Mouse (Mus musculus) right cerebral cortex, postnatal 36 days (tissue): ENCODE data around the gene Gcsh.

Source experiments
- DNase-seq, 2 experiments: peaks; one replicate each; pipeline ENCODE4 v3.0.0; 2022; ENCODE audit warnings: low spot score in 2 of 2, mixed read lengths in 1 of 2

Gene Gcsh

DNA sequence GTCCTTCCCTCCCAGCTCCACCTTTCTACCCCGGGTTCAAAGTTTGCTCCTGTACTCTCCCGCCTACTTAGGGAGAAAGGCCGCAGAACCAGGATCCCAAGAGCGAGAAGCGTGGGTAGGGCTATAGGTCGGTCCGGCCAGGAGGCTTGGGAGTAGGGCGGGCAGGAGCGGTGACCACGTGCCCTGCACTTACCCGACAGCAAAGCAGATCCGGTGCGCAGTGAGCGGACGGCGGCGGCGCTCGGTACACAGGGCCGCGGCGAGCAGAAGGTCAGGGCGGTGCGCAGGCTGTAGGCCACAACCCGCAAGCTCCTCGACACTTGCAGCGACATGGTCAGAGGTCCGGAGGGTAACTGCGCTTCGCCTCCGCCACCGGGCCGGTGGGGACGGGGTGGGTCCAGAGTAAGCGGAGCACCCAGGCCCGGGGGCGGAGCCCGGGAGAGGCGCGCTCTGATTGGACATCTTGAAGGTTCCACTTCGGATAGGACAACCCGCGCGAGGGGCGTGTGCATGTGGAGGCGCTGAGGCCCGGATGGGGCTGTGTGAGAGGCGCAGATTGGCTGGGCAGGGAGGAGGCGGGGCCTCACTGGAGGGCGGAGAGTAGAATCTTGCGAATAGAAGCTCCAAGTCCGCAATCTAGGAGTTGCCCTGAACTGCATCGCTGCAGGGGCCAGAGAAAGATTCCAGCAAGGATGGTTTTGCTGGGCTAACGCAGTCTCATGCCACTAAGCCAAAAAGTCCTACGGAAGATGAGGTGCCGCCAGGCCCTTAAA lies at the start of gene Gcsh:
Gene Gcsh, minus strand, starts transcription at position 443 of the 773 bp plus-strand sequence.
- DNase-seq, result peak; percentile 98

DNA sequence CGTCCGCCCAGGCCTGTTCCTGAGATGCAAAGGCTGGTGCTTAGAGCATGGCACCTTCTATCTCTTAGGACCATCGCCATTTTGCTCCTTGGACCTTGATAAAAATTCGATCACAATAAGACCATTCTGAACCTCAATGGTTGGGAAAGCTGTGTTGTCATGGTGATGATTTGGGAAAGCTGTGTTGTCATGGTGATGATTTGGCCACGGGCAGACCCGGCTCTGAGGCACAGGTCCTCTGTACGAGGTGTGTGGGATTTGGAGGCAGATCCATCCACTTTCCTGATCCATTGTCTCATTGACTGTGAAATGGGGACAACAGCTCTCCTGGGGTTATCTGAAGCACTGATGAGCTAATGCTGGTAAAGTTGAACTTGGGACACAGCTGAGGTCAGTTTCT lies 46.5 kb upstream of the Gcsh start:
- no peak for DNase-seq

DNA sequence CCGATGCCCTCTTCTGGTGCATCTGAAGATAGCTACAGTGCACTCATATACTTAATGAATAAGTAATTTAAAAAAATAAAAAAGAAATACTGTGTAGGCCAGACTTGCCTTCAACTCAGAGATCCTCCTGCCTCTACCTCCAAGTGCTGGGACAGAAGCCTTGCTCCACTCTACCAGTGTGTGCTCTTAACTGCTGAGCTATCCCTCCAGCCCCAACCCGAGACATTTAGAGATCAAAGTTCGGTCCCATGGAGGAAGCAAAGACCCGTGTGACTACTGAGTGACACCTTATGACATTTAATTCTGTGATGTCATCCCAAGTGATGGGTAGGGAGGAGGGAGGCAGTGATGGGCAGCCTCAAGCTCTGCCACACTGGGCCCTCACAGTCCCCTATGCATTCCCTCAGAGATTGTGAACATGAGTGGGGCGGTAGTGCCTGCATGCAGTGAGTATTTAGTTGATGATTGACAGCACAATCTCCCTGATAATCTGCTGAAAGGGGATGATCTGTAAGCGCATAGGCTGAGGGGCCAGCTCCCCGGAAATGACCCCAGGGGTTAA lies 44.1 kb upstream of the Gcsh start:
- DNase-seq, result no peak

DNA sequence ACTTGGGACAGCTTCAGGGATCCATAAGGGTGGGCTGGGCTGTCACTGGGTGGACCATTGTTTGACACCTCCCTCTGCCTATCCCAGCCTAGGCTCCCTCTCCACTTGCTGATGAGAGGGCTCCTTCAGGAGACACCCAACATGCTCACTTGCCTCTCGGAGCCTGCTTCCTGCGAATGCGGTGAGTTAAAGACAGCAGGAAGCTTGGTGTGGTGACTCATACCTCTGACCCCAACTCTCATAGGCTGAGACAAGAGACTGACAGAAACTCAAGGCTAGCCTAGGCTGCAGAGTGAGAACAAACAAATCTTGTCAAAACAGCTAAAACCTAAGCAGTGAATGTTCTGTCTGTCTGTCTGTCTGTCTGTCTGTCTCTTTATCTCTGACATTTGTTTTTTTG lies 40.1 kb upstream of the Gcsh start:
- no peak for DNase-seq

DNA sequence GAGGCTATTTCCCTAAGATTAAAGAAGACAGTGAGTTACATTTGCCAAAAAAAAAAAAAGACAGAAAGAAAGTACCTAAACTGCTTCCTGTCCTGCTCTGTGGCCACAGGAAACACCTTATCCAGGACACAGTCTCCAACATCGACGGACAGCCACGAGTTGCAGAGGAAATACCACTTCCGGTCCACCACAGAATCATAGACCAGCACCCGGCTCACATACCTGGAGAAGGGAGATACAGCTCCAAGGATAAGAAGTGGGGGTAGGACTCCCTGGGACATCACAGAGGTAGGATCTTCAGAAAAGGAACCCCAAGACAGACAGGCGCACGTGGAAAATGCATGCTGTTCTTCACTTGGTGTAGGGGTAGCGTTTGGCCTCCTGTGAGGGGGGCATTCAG lies 39.3 kb upstream of the Gcsh start:
- no peak for DNase-seq

DNA sequence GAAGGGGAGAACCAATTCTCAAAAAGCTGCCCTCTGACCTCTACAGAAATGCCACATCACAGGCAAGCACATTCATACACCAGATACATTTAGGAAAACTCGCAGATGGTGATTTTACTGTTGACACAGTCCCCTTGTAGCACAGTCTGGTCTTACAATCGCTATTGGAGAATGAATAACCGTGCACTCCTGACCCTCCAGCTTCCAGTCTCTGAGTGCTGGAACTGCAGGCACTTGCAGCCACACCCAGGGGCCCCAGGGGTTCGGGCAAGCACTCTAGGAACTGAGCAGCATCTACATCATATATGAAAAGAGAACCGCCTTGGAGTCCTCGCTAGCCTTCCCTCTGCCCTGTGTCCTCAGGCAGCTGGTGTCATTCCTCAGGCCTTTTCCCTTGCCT lies 38.1 kb upstream of the Gcsh start:
- no peak for DNase-seq

DNA sequence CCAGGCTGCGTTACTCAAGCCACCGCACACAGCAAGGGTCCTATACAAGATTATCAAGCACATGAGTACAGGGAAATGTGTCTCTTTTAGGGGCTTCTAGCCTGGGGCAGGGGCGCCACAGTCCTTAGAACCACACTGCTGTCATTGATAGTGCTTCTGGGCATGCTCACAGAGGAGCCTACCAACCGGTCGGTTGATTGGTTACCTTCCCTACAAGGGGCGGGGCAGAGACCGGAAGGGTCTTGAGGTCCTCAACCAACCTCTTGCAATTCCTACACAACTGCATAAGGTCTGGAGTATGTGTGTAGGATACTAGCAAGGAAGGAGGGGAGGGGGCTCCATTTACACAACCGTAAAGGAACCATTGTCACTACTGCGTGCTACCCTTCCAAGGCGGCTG lies 35.3 kb upstream of the Gcsh start:
- no peak for DNase-seq

DNA sequence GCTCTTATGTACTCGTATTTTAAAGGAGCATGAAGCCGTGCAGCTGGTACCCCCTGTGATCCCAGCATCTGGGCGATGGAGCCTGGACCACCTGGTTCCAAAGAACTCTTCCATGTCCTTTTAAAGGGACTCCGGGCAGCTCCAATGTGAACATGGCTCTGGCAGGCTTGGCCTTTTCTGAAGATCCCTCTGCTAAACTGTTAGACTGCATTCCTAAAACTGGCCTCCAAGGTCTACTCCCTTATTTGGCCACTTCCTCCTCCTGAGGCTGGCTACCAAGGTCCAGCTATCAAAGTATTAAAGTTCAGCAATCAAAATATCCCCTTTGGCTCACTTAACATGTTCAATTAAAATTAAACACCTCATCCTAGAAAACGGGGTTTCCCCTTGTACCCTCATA lies 34.3 kb upstream of the Gcsh start:
- no peak for DNase-seq

DNA sequence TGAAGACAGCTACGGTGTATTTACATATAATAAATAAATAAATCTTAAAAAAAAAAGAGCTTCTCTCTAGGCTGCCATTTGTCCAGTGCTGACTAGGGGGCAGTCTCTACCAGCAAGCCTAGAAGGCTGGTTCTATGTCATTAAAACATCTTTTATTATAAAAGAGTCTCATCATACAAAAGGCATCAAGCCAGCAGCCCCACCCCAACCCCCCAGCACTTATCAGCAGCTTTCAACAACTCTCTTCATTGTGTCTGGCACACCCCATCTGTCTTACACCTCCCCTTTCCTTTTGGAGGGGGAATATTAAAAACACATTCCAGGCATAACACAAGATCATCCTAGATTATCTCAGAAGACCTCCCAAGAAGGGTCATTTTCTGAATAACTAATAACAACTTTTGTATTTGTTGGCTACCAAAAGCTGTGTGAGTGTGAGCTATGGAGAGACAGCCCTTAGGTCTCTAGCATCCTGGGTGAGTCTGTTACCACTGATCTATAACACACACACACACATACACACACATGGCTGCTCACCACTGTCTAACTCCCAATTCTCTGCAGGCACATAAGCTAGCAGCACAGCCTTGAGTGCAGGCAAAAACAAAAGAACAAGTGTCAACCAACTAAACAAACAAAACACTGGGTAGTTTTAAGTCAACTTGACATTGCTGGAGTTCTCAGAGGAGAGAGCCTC lies 29.1 kb upstream of the Gcsh start:
- DNase-seq, result no peak

DNA sequence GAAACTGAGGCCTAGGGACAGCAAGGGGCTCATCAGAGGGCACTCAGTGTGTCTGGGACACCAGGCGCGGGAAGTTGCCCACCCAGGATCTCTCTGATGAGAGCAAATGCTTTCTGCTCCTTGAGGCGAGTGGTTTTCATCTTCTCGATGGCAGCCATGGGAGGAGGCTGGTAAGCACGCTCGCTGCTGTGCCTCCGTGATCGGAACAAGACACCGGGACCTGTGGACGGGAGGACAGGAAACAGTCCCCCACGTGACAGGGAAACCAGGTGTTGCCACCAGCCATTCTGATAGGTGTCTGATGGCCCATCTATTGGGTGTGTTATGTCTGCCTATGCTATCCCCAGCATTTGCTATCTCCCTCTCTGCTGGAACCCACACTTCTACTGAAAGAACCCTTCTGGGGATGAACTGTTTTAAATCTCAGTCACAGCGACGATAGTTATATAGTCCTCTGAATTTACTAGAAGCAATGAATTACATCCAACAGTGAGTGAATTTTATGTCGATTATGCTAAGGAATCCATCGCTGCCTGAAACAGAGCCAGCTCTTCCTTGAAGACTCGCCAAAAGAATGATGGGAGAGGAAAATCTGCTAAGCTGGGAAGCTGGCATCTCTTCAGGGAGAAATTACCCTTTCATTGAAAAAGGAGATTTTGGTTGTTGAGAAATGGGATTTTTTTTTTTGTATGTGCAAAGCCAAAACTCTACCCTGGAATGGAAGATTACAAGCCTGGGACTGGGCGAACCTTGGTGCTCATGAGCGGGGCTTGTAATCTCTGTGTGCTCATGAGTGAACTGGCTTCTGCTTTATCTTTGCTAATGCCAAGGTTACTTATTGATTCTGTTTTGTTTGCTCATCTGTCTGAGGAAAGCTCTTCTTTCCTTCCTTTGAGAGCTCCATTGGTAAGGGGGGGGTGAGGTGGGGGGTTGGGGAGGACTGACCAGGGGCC lies 26.3 kb upstream of the Gcsh start:
- peak; percentile 26 to 29 for DNase-seq

DNA sequence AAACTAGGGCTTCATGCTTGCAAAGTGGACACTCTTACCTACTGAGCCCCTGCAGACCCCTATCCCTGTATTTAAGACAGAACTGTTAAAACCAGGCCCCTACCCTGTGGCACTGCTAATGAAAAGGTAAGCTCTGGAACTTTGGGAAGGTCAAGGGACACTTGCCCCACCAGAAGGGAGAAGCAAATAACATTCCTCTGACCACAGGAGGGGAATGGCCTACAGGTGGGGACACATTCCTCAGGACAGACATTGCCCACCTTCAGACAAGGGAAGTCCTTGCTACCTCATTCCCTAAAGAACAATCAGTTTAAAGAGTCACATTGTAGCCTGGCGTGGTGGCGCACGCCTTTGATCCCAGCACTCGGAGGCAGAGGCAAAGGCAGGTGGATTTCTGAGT lies 24.6 kb upstream of the Gcsh start:
- no peak for DNase-seq

DNA sequence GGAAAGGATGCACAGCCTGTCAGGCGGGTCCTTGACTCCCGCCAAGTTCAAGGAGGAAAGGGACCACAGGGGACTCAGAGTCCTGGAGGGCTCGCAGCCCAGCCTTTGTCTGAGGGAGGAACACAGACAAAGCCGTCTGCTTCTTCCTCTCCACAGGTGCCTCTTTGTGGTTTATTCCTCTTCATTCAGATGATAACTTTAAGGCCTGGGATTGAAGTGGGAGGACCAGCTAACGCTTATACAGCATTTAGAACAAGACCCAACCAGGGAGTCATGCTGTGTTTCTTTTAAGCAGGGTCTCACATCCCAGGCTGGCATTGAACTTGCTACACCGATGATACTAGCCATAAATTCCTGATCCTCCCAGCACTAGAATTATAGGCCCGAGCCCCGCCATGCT lies 23.7 kb upstream of the Gcsh start:
- no peak for DNase-seq

DNA sequence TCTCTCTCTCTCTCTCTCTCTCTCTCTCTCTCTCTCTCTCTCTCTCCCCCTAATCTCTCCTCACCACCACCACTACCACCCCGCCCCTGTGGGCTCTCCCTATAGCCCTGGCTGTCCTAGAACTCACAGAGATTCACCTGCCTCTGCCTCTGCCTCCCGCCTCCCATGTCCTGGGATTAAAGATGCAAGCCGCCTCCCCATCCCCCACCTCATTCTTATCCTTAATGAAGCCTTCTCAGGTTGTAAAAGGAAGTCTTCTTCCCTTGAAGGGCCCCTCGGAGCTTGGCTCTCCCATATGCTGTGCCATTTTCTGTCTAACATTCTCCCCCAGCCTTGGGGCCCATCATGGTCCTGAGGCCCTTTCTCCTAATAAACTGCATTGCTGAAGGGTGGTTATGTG lies 22.3 kb upstream of the Gcsh start:
- DNase-seq, result no peak

DNA sequence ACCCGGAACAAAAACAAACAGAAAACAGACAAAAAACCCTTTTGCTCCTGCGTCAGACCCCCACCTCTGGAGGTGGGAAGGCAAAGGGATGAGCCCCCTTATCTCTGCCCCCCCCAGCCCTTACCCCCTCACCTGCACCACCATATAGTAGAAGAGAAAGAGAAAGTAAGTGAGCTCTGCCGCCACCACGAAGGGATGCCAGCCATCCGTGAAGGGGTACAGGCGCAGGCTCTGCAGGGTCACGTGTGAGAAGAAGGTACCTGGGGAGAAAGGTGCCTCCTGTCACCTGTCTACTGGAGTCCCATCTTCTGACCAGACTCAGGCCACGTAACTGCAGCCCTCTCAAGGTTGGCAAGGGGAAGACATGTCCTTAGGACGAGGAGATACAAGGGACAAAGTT lies 18.0 kb upstream of the Gcsh start:
- no peak for DNase-seq

DNA sequence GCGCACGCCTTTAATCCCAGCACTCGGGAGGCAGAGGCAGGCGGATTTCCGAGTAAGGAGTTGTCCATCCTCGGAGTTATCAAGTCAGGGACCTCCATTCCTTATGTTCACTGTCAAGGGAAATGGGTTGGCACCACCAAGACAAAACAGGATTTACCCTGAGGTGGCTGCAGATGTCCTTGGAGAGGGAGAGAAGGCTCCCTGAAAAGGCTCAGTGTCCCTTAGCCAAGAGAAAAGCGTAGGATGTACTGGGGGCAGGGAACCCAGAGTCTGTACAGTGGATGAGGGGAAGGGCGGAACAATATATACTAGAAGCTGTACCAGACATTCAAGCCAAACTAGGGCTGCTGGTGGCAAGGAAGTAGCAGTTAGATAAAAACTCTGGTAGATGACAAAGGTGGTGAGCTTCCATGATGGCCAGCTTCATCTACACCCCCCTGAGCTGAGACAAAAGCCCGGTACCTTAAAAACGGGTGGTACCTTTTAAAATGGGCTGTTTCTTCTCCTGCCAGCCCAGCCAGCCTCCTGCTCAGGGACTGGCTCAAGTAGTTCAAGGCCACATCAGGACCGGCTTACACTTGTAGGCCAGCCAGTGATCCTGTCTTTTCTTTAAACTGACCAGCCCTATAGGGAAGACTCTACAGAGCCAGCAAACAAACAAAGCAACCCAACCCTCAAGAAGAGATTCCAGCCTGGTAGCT lies 829 bp upstream of the Gcsh start:
- DNase-seq, result no peak

DNA sequence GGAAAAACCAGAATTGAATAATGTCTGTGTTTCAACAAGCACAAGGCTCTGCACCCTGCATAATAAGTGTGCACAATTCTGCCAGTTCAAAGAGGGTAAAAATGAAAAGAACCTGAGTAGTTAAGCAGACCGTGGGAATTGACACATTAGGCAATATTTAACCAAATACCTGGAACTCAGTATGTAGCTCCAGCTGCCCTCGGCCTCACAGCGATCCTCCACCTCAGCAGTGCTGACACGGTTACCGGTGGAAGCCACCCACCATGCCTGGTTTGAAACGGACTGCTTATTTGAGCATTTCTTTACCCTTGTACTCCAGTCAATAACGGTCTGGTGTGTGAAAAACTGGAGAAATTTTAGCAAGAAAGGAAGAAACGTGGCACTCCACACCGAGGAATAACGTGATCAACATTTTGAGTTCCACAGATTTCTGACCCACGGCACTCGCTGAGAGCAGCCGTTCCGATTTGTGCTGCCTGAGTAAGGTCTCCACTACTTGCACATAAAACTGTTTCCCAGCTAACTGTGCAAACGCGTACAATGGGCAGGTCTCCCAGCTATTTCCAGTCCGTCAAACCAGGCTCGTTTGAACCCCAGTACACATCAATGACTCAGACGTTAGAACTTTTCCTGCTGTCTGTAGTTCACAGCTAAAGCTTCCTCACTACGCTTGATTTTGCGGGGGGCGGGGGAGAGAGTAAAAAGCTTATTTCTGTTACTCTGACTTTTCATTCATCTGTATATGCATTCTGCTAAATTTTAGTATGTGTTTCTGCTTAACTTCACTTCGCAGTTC lies 963 bp downstream of the Gcsh start:
- DNase-seq, result no peak

DNA sequence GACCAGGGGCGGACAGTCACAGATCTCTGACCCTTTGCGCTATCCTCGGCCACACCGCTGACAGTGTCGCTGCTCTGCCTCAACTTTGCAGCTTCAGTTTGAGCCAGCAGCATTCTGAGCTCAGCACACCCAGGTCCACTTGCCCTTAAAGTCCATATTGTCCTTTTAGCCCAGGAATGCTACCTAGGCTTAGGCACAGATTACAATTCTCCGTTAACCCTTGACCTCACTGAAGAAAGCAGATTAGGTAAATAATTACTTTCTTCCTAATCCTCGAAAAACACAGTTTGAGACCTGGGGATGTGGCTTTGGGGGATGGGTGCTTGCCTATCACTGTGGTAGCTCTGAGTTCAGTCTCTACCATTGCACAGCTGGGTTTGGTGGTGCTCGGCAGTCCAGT lies 2.1 kb downstream of the Gcsh start:
- DNase-seq, result no peak

DNA sequence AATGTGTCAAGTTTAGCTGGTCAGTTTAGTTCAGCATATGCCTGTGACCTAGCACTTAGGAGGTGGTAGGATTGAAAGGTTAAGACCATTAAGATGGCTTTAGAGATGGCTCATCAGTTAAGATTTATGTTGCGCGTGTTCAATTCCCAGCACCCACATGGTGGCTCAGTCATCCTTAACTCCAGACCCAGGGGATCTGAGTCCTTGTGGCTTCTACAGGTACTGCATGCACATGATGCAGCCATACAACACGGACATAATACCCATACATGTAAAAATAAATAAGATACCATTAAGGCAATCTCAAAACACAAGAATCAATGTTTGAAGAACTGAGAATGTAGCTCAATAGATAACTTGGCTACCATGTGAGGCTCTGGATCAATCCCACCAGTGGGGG lies 3.5 kb downstream of the Gcsh start:
- DNase-seq, result no peak

DNA sequence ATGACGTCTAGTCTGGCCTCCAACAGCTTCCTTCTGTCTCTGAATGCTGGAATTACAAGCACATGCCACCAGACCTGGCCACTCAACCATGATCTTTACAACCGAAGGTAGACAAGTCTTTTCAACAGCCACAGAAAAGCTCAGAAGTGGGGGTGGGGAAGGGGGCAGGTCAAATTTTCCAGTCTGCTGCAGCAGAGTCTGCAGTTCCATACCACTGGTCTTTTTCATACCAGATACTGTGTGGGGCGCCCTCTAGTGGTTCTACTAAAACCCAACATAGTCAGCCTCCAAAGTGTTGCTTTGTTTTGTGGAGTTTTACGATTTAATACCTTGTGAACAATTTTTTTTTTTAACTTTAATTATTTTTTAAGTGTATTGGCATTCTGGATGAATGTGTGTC lies 13.2 kb downstream of the Gcsh start:
- no peak for DNase-seq

DNA sequence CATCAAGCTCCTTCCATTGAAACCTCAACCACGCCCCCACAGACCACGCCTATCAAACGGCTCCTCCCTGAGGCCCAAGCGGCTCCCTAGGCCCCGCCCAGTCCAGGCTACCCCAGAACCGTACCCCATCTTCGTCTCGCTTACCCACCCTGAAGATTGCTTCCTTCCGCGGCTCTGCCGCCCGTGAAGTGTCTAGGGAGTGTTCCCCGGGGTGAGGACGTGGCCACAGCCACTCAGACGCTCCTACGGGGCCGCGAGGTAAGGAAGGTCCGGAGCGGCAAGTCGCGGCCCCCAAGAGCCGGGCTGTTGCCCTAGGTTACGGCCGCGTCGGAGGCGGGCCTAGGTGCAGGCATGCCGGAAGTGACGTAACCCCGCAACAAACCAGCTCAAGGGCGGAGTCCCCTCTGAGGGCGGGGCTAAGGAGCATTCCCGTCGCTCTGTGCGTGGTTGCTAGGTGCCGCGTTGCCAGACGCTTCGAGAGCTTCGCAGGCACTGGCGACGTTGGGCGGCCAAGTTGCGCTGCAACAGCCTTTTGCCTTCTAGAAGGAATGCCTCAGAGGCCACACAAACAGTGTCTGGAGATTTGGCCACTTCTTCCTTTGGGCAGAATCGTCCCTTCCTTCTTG lies 14.6 kb downstream of the Gcsh start, which contains the start of gene 1700030J22Rik:
Gene 1700030J22Rik, minus strand, starts transcription at position 329 of the 626 bp plus-strand sequence.
- peak; percentile 97 to 98 for DNase-seq
